Mouse (Mus musculus): ENCODE measurements around the gene Ss18l1.

- TF ChIP-seq POLR2A (IDR thresholded peaks at IDR 0.05; ENCODE audit: borderline replicate concordance, extremely low read depth, low read depth, low read length): no peak
- TF ChIP-seq CTCF (IDR thresholded peaks at IDR 0.05; ENCODE audit: insufficient read depth, low read length): no peak
Measured at GRCm38 (mm10) chr2:180116081-180116493, 73.8 kb downstream of the Ss18l1 start.
